Mouse (Mus musculus) cerebellum, postnatal 10 days (tissue): ENCODE measurements at regions not wholly inside any gene's neighbourhood (a gene's known extent, or its start where the extent isn't known, plus 50 kb on each side); places are given as distances from the start of the nearest gene placed in this dataset.

ENCODE experiments used
- DNase-seq, 2 experiments: peaks; one replicate each; pipeline ENCODE4 v3.0.0; 2021; ENCODE audit warnings: mixed read lengths in 2 of 2

GRCm38 (mm10) chr4:78666326-78666725 lies 454.6 kb upstream of the Ptprd start:
- no peak for DNase-seq

GRCm38 (mm10) chr4:78642773-78643172 lies 431.0 kb upstream of the Ptprd start:
- no peak for DNase-seq

- peak; percentile 2 to 28 for DNase-seq
These were observed 394.7 kb upstream of the Ptprd start for GRCm38 (mm10) chr4:78606461-78606830.

- no peak for DNase-seq
These were observed 394.2 kb upstream of the Ptprd start for GRCm38 (mm10) chr4:78605763-78606460.

GRCm38 (mm10) chr4:78581590-78581989 lies 369.8 kb upstream of the Ptprd start:
- DNase-seq = no peak

GRCm38 (mm10) chr4:78565356-78565755 lies 353.6 kb upstream of the Ptprd start:
- DNase-seq = peak; percentile 52 to 65
